Mouse (Mus musculus) neural tube, embryonic 13.5 days (tissue): ENCODE results near the gene Cfdp1. TPM values are rescaled to one million over a fixed set of nuclear protein-coding genes. Genes with fewer than 3 reads are reported as not detected.
"Not testable (repeated sequence)": the region's sequence is repeated elsewhere in the genome, so short reads cannot be mapped to it uniquely, and the experiment has no call there.

ENCODE experiments used
- ATAC-seq: fragments of 200-750 bp; cut with Nextera tagmentation; 2 replicates; pipeline ENCODE4 v1.8.0; 2017; ENCODE audit warnings: low read depth, mild to moderate bottlenecking, moderate TSS enrichment, moderate library complexity
- H3K27ac ChIP-seq: fragments of 300-500 bp; sonication (generic); replicated peaks from 2 replicates; pipeline ENCODE4 v1.5.1; 2015; ENCODE audit warnings: moderate library complexity, mild to moderate bottlenecking, inconsistent platforms
- H3K27me3 ChIP-seq: fragments of 300-500 bp; sonication (generic); 2 replicates; pipeline ENCODE4 v1.6.1; 2015; ENCODE audit warnings: mild to moderate bottlenecking, inconsistent platforms
- H3K36me3 ChIP-seq: fragments of 300-500 bp; sonication (generic); 2 replicates; pipeline ENCODE4 v1.6.1; 2015; ENCODE audit warnings: mild to moderate bottlenecking, inconsistent platforms
- H3K4me1 ChIP-seq: fragments of 300-500 bp; sonication (generic); replicated peaks from 2 replicates; pipeline ENCODE4 v1.6.1; 2015; ENCODE audit warnings: inconsistent platforms
- H3K4me2 ChIP-seq: fragments of 300-500 bp; sonication (generic); 2 replicates; pipeline ENCODE4 v1.6.1; 2015; ENCODE audit warnings: inconsistent platforms, mild to moderate bottlenecking, moderate library complexity
- H3K4me3 ChIP-seq: fragments of 300-500 bp; sonication (generic); 2 replicates; pipeline ENCODE4 v1.5.1; 2015; ENCODE audit warnings: mild to moderate bottlenecking, inconsistent platforms
- H3K9ac ChIP-seq: fragments of 300-500 bp; sonication (generic); 2 replicates; pipeline ENCODE4 v1.6.1; 2015; ENCODE audit warnings: moderate library complexity, mild to moderate bottlenecking, inconsistent platforms
- H3K9me3 ChIP-seq: fragments of 300-500 bp; sonication (generic); 2 replicates; pipeline ENCODE4 v1.6.1; 2016; ENCODE audit warnings: inconsistent platforms
- WGBS: fragments of 180-500 bp; shearing (Covaris S2); methylation state at CpG from one replicate; pipeline ENCODE4 v1.1.7; 2015; 5-methylcytosine and 5-hydroxymethylcytosine counted together
- polyA plus RNA-seq: library from polyadenylated mRNA; unstranded; fragments of >200 nt; fragmentation: Nextera tagmentation; extraction: Ambion mirVana; gene quantifications from 2 replicates; pipeline ENCODE4 v1.2.1, GENCODE M21; 2015

The Cfdp1 gene
- polyA plus RNA-seq, 1 experiment from 2014 or later, result 197 TPM

DNA sequence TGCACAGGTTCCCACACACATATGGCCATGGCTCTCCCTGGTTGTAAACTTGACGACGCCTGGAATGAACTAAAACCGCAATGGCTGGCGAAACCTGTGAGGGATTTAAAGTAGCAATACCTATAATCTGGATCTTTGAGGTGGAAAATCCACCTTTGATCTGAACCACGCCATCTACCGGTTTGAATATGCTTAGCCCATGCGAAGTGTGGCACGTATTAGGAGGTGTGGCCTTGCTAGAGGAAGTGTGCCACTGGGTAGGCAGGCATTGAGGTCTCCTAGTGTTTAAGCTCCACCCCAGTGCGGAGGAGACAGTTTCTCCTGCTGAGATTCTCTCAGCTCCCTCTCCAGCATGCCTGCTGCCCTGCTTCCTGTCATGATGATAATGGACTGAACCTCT lies 23.6 kb upstream of the Cfdp1 start:
- no peak overlapping the region for H3K4me2 ChIP-seq
- no peaks in the 10 kb centered on the region for H3K27me3 ChIP-seq
- ATAC-seq, result no peak
- no peak overlapping the region for H3K9ac ChIP-seq
- no peaks in the 10 kb centered on the region for H3K9me3 ChIP-seq
- H3K4me3 ChIP-seq, result no peak overlapping the region
- no peaks in the 10 kb centered on the region for H3K36me3 ChIP-seq
- 70% methylated on average over 9 of the region's 9 CpGs for WGBS
- H3K4me1 ChIP-seq, result peaks cover 8% of the 10 kb centered on the region
- H3K27ac ChIP-seq, result no peak overlapping the region

DNA sequence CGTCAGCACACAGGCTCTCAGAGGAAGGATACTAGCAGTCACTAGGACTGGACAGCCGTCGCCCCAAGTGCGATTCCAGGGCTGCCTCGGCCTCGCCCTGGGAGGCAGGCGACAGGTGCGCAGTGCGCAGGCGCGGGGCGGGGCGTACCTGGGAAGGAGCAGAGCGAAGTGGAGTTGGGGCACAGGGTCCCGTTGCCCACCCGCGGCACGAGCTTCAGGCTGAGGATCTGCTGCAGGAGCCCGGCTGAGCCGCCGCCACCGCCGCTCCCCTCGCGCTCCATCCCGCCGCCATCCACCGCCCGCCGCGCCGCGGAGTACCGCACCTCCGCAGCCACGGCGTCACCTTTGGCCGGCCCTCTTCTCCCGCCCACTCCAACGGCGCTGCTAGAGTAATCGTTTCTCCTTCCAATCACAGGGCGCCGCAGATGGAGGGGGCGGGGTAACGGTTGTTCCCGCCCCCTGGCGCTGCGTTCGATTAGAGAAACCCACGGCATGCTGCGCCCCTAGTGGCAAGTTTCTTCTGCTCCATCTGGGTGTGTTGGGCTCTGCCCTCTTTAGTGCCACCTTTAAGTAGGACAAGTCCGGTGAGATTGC lies 22.4 kb upstream of the Cfdp1 start, which contains the start of gene Tmem170:
TSS of gene Tmem170 (minus strand) at position 396 of the 594 bp plus-strand sequence.
- H3K9ac ChIP-seq, result peak within 1 kb of the TSS; percentile 73
- peak; percentile 98 for ATAC-seq
- under 1% methylated on average over 53 of the region's 53 CpGs for WGBS
- no peaks in the 10 kb centered on the region for H3K36me3 ChIP-seq
- no peaks in the 10 kb centered on the region for H3K27me3 ChIP-seq
- peaks cover 8% of the 10 kb centered on the region for H3K4me1 ChIP-seq
- peak within 1 kb of the TSS; percentile 81 for H3K27ac ChIP-seq
- peak within 1 kb of the TSS; percentile 75 for H3K4me3 ChIP-seq
- H3K4me2 ChIP-seq, result peak within 1 kb of the TSS; percentile 76
- no peaks in the 10 kb centered on the region for H3K9me3 ChIP-seq

DNA sequence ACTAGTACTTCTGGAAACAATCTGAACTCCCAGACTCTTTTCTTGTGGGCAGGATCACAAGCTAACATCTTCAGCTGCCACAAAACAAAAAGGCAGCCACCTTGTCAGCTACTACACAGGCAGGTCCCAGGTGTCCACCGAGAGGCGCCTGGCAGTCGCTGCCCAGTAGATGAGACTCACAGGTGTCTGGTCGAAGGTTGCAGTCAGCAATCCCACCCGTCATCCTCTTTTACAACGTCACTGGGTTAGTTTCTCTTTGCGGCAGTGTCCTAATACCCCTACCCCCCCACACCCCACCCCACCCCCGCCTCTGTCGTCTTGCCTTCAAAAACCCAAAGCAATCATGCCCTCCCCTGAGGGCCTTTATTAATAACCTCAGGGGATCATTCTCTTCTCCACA lies 21.7 kb upstream of the Cfdp1 start:
- Histone ChIP-seq H3K9ac (peak overlapping the region; percentile 73), H3K9me3 (no peaks in the 10 kb centered on the region), H3K4me1 (peaks cover 8% of the 10 kb centered on the region), H3K4me2 (peak overlapping the region; percentile 76), H3K4me3 (peak overlapping the region; percentile 75), H3K27ac (peak overlapping the region; percentile 81; the same call in 1 of the 2 replicates), H3K27me3 (no peaks in the 10 kb centered on the region), H3K36me3 (no peaks in the 10 kb centered on the region)
- WGBS, result 23% methylated on average over 9 of the region's 9 CpGs
- no peak for ATAC-seq

DNA sequence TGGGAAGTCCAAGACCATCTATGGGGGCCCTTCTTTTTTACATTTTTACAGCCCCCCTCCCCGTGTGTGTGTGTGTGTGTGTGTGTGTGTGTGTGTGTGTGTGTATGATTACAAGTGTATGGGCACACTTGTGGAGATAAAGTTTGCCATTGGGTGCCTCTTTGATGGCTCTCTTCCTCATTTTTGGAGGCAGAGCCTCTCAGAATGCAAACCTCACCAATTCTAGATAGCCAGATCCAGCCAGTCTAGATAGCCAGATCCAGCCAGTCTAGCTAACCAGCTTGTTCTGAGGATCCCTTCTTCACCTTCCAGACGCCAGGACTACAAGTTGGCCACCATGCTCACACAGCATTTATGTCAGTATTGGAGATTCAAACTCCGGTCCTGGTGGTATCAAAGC lies 17.2 kb upstream of the Cfdp1 start:
- H3K4me1 ChIP-seq, result peaks cover 8% of the 10 kb centered on the region
- no peak overlapping the region for H3K27ac ChIP-seq
- no peaks in the 10 kb centered on the region for H3K27me3 ChIP-seq
- no peak overlapping the region for H3K4me3 ChIP-seq
- H3K9me3 ChIP-seq, result no peaks in the 10 kb centered on the region
- H3K4me2 ChIP-seq, result no peak overlapping the region
- 88% methylated on average over 3 of the region's 3 CpGs for WGBS
- no peak for ATAC-seq
- H3K36me3 ChIP-seq, result peaks cover under 1% of the 10 kb centered on the region; the same call in 1 of the 2 replicates
- H3K9ac ChIP-seq, result no peak overlapping the region

DNA sequence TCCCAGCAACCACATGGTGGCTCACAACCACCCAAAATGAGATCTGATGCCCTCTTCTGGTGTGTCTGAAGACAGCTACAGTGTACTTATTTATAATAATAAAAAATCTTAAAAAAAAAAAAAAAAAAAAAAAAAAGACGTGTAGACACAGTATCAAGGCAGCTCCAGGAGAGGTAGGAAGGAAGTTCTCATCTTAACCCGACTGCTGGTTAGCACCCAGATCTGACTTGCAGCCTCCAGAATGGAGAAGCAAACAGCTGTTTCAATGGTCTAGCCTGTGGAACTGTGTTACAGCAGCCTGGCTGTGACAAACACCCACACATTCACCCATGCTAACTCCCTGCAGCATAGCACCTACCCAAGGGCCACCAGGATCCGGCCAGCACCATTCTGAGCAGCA lies 16.3 kb upstream of the Cfdp1 start:
- WGBS, result 97% methylated on average over 3 of the region's 3 CpGs
- H3K9me3 ChIP-seq, result no peaks in the 10 kb centered on the region
- no peak overlapping the region for H3K27ac ChIP-seq
- H3K36me3 ChIP-seq, result peaks cover 9% of the 10 kb centered on the region; the same call in 1 of the 2 replicates
- H3K4me3 ChIP-seq, result no peak overlapping the region
- H3K4me2 ChIP-seq, result no peak overlapping the region
- no peak overlapping the region for H3K9ac ChIP-seq
- H3K27me3 ChIP-seq, result no peaks in the 10 kb centered on the region
- H3K4me1 ChIP-seq, result peaks cover under 1% of the 10 kb centered on the region
- no peak for ATAC-seq

DNA sequence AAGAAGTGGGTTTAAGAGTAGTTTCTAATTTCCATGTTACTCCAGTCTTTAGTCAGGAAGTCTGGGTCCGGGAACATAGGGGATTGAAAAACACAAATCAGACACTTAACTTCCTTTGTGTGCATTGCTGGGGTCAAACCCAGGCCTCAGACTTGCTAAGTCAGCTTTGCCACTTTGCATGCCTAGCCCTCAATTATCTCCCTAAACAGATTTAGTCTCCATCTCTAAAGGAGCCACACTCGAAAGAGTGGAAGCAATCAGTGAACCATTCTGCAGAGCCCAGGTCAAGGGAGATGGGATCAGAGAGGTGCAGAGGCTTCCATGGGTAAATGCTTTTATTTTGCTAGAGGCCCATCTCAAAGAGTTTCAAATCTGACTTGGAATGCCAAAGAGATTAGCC lies 14.6 kb upstream of the Cfdp1 start:
- Histone ChIP-seq H3K9ac (no peak overlapping the region), H3K27ac (no peak overlapping the region), H3K4me2 (no peak overlapping the region), H3K36me3 (peaks cover 12% of the 10 kb centered on the region; the same call in 1 of the 2 replicates), H3K4me1 (no peaks in the 10 kb centered on the region), H3K4me3 (no peak overlapping the region), H3K27me3 (no peaks in the 10 kb centered on the region), H3K9me3 (no peaks in the 10 kb centered on the region)
- 63% methylated on average over 2 of the region's 2 CpGs for WGBS
- no peak for ATAC-seq

DNA sequence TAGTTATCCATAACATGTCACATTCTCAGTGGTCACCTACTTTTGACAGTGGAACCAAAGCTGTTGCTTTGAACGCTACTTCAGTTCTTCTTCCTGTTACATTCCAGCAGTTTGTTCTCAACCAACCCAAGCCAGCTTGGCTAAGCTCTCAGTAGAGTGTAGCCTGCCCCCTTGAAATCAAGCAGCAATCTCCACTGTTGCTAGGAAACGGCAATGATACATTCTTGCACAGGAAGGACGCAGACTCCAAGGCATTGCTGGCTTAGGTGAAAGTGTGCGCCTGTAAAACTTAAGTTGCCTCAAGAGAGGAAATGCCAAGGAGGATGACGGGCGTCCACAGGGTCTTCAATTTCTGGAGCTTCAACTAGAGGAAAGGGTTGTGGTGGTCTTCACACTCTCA lies 11.8 kb upstream of the Cfdp1 start:
- Histone ChIP-seq H3K4me1 (no peaks in the 10 kb centered on the region), H3K9ac (no peak overlapping the region), H3K27me3 (no peaks in the 10 kb centered on the region), H3K4me2 (no peak overlapping the region), H3K36me3 (peaks cover 12% of the 10 kb centered on the region; the same call in 1 of the 2 replicates), H3K27ac (no peak overlapping the region), H3K9me3 (no peaks in the 10 kb centered on the region), H3K4me3 (no peak overlapping the region)
- no peak for ATAC-seq
- WGBS, result 83% methylated on average over 6 of the region's 6 CpGs

DNA sequence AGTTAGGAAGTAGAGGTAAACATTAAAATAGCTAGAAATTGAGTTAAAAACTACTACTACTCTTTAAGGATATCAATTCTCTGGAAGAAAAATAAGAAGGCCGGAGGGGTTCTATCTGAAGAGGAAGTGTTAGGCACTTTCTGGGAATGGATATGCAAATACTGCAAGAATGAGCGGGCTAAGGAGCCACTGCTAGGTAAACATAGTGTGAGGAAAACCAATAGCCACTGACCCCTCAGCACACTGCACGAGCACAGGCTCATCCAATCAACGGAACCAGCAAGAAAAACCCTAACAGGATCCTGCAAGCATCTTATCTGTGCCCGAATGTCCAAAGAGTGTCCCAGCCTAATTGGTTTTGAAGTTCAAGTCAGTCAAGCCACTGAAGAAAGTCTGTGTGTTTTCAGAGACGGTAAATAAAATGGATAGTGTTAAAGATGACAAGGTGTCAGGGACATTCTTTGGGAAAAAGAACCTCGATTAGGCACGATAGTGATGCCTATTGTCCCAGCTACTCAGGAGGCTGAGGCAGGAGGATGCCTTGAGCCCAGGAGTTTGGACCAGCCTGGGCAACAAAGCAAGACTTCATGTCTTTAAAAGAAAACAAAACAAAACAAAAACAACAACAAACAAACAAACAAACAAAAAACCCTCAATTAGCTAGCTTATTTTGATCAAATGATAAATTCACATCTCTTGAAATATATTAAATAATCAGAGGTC lies 11.2 kb upstream of the Cfdp1 start:
- no peaks in the 10 kb centered on the region for H3K9me3 ChIP-seq
- peaks cover 12% of the 10 kb centered on the region; the same call in 1 of the 2 replicates for H3K36me3 ChIP-seq
- H3K27ac ChIP-seq, result no peak overlapping the region
- no peaks in the 10 kb centered on the region for H3K4me1 ChIP-seq
- WGBS, result 90% methylated on average over 8 of the region's 8 CpGs
- ATAC-seq, result no peak
- H3K4me3 ChIP-seq, result no peak overlapping the region
- H3K9ac ChIP-seq, result no peak overlapping the region
- H3K27me3 ChIP-seq, result no peaks in the 10 kb centered on the region
- H3K4me2 ChIP-seq, result no peak overlapping the region

DNA sequence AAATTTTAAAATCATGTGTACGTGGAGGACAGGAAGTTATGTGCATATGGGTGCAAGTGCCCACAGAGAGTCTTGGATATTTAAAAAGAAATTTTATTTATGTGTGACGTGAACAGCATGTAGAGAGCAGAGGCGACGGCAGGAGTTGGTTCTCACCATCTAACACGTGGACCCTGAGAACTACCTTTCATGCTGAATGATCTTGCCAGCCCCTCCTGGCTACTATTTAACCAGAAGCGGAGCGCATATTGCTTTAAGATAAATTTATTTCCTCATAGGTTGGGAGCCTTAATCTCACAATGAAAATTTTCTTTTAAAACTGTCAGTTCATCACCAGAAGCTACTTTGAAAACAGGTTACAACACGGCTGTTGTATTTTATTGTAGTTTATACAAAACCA lies 10.6 kb upstream of the Cfdp1 start:
- no peak for ATAC-seq
- WGBS, result 95% methylated on average over 8 of the region's 8 CpGs

DNA sequence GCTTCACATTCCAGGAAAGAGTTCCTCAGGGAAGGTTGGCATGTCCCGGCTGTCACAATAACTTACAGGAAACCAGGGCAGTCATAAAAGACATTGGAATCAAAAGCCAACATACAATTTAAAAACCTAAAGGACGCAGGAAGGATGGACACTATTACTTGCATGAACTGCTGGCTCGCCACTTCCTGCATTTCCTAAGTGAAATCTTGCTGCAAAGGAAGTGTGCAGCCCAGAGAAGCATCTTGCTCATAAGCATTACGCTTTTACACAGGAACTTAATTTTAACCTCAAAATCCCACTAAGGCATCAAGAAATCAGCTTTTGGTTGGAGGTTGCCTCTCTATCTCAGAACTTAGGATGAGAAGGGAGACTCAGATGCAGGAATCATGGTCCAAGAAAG lies 9.2 kb upstream of the Cfdp1 start:
- H3K27me3 ChIP-seq, result no peaks in the 10 kb centered on the region
- H3K27ac ChIP-seq, result no peak overlapping the region
- no peaks in the 10 kb centered on the region for H3K9me3 ChIP-seq
- no peaks in the 10 kb centered on the region for H3K4me1 ChIP-seq
- ATAC-seq, result no peak
- no peak overlapping the region for H3K4me2 ChIP-seq
- peaks cover 12% of the 10 kb centered on the region; the same call in 1 of the 2 replicates for H3K36me3 ChIP-seq
- no peak overlapping the region for H3K4me3 ChIP-seq
- no peak overlapping the region for H3K9ac ChIP-seq
- WGBS, result 91% methylated on average over 4 of the region's 4 CpGs

More for the DNA sequence above, 10.6 kb upstream of the Cfdp1 start:
- Histone ChIP-seq H3K27ac (no peak overlapping the region), H3K27me3 (no peaks in the 10 kb centered on the region), H3K9me3 (no peaks in the 10 kb centered on the region), H3K4me1 (no peaks in the 10 kb centered on the region), H3K9ac (no peak overlapping the region), H3K4me2 (no peak overlapping the region), H3K36me3 (peaks cover 12% of the 10 kb centered on the region; the same call in 1 of the 2 replicates), H3K4me3 (no peak overlapping the region)

DNA sequence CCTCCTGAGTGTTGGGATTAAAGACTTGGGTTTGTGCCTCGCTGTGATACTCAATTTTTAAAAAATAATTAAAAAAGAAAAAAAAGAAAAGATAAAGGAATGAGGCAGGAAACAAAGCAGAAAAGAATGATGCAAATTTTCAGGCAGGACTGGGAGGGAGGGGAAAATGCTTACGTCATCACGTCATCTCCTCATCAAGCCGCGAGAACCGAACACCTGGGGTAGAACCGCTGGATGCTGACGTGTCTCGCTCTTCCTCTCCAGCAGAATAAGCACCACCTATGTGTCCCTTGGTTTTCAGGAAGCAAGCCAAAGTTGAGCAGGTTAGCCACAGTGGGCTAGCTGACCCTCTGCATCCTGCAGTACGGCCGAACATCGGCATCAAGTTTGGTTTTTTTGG lies 1.9 kb upstream of the Cfdp1 start:
- Histone ChIP-seq H3K4me2 (no peak overlapping the region), H3K27me3 (no peaks in the 10 kb centered on the region), H3K9me3 (no peaks in the 10 kb centered on the region), H3K4me3 (no peak overlapping the region), H3K27ac (no peak overlapping the region), H3K9ac (no peak overlapping the region), H3K36me3 (0 out of 2 replicates have a peak, but pooled peaks cover 3% of the 10 kb centered on the region), H3K4me1 (peaks cover 23% of the 10 kb centered on the region)
- WGBS, result 88% methylated on average over 12 of the region's 12 CpGs
- no peak for ATAC-seq

DNA sequence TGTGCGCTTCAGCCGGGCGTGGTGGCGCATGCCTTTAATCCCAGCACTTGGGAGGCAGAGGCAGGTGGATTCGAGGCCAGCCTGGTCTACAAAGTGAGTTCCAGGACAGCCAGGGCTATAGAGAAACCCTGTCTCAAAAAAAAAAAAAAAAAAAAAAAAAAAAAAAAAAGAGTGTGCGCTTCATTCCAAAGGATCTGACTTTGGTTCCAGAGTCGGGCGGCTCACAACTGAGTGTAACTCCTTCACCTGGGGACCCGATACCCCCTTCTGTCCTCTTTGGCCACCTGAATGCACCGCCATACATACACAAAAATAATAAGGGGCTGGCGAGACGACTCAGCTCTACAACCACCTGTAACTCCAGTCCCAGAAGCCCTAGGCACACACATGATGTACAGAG lies 872 bp downstream of the Cfdp1 start:
- Histone ChIP-seq H3K4me3 (peak overlapping the region; percentile 96), H3K9ac (peak overlapping the region; percentile 89), H3K4me1 (peaks cover 27% of the 10 kb centered on the region), H3K4me2 (peak overlapping the region; percentile 86)
- H3K9me3 ChIP-seq, H3K27me3 ChIP-seq, H3K27ac ChIP-seq, H3K36me3 ChIP-seq, ATAC-seq: not testable (repeated sequence)
- 65% methylated on average over 12 of the region's 12 CpGs for WGBS
